ENCODE assay signal across 8 mouse cellular contexts in the genomic region with DNA sequence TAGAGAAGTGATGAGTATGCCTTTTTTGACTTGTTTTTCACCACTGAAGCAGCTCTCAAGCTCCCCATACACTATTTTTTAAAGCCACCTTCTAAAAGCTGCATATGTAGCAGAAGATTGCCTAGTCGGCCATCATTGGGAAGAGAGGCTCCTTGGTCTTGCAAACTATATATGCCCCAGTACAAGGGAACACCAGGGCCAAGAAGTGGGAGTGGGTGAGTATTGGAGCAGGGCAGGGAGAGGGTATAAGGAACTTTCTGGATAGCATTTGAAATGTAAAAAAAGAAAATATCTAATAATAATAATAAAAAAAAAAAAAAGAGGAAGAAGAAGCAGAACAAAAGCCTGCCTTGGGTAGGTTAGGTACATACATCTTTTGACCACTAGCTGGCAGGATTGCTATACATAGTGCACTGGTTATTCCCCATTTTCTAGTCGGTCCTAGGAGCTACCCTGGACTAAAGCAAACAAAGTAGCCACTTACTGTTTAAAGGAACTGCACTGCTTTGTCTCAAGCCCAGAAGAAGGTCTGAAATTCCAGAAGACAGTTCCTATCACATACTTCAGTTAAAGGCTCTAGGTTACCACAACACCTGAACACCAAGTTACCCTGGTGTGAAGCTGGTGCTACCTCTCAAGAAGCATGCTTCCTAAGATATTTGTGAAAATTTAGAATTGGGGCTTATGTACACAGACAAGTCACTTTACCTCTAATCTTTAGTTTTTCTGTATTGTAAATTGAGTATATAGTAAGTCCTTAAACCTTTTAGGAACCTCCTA.
A peak's percentile ranks its signal among the peaks of the same experiment; 100 is the strongest.
DNase-seq lines count a peak whose midpoint lies in the region; ATAC-seq and TF ChIP-seq lines count a peak whose summit lies in the region.

No protein-coding gene starts in this region.

- intact Hi-C loops in left cerebral cortex, adult 2 months (cut with DNase I): no loop called here
- intact Hi-C loops in left cerebral cortex, postnatal 36 days (cut with DNase I): no loop called here
- intact Hi-C loops in left cerebral cortex, postnatal 4 days (cut with DNase I): no loop called here

- no peak for DNase-seq in left cerebral cortex, adult 2 months (ENCODE audit: extremely low spot score in 1 of 2, low spot score in 2 of 2)
- DNase-seq in left cerebral cortex, postnatal 36 days (ENCODE audit: low spot score in 2 of 2): no peak
- peak; percentile 20 for DNase-seq in Muller cell, postnatal 12 days (ENCODE audit: inconsistent ontology term)
- DNase-seq in forelimb bud, embryonic 11.5 days (ENCODE audit: low read depth, low spot score): peak; percentile 45
- DNase-seq in left cerebral cortex, postnatal 4 days: peak; percentile 0
- peak; percentile 65 for DNase-seq in retina, embryonic 14.5 days (ENCODE audit: low spot score)
- DNase-seq in ovary, postnatal 36 days (ENCODE audit: low spot score): no peak

- peak; percentile 76 for TF ChIP-seq CTCF in left cerebral cortex, adult 2 months (IDR thresholded peaks at IDR 0.05)

- ATAC-seq in monocyte, adult 5-6 weeks (replicated peaks; ENCODE audit: insufficient number of reproducible peaks, low FRiP score, low TSS enrichment, poor library complexity, severe bottlenecking): no peak

- H3K27ac ChIP-seq in left cerebral cortex, adult 2 months: no peak overlapping the region

- no peak overlapping the region for H3K4me3 ChIP-seq in left cerebral cortex, adult 2 months

Comparison
In these comparisons a context has a peak if more than half of its experiments do, and no peak if none do; other contexts are left out.
1. DNase-seq: peak in Muller cell, postnatal 12 days (single experiment), forelimb bud, embryonic 11.5 days (single experiment), left cerebral cortex, postnatal 4 days (single experiment) and retina, embryonic 14.5 days (single experiment); none in left cerebral cortex, adult 2 months (0 of 2), left cerebral cortex, postnatal 36 days (0 of 2) and ovary, postnatal 36 days (single experiment).